Mouse (Mus musculus): Measurements from ENCODE around the gene Nat8.

DNA sequence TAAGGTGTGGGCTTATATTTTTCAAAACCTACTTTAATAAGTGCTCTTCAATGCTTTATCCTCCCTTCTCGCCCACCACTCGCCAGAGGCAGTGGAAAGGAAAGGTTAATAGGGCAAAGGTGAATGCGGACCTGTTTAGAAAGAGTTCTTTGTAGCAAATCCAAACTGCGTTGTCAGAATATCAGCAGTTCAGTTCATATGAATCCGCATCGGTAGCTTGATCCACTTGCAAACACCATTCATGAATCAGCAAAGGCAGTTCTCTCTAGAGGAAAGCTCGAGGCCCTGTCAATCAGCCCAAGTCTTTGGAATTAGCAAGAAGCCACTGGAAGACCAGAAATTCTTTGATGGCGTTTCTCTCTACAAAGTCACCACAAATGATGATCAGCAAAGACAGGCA, 6.8 kb upstream of the Nat8 start:
- TF ChIP-seq CTCF (IDR thresholded peaks at IDR 0.05; ENCODE audit: low read depth) (no peak), EP300 (IDR thresholded peaks at IDR 0.05; ENCODE audit: low read depth) (no peak)
